Mouse (Mus musculus) pancreas, adult 10 weeks (tissue): ENCODE data around the gene Cdc42ep1. TPM values are rescaled to one million over a fixed set of nuclear protein-coding genes. Genes with fewer than 3 reads are reported as not detected.

Experiments used
- polyA plus RNA-seq: library from polyadenylated mRNA; stranded (reverse); fragments of 350-450 nt; fragmentation: Illumina TruSeq; extraction: RNeasy Lipid Tissue Mini Kit (QIAGEN cat#74804); gene quantifications from one replicate; pipeline ENCODE4 v1.2.3, GENCODE M21; 2015; ENCODE audit warnings: low read depth, low replicate concordance; ENCODE audit not compliant: insufficient read depth

Gene Cdc42ep1
- polyA plus RNA-seq, result 26.1 TPM

GRCm38 (mm10) chr15:78842371-78843163 is at the start of gene Cdc42ep1:
Gene Cdc42ep1 (plus strand): TSS chr15:78842624.

GRCm38 (mm10) chr15:78802776-78803391 is 39.5 kb upstream of the Cdc42ep1 start, which contains the start of gene Card10:
Gene Card10 (minus strand): TSS chr15:78803042.

GRCm38 (mm10) chr15:78855303-78855965 is 13.0 kb downstream of the Cdc42ep1 start, which contains the start of gene Lgals2:
Gene Lgals2 (minus strand): TSS chr15:78855529.

GRCm38 (mm10) chr15:78876991-78877809 is 34.8 kb downstream of the Cdc42ep1 start, which contains the start of gene Gga1:
Gene Gga1 (plus strand): TSS chr15:78877190.

GRCm38 (mm10) chr15:78899409-78899739 is 57.0 kb downstream of the Cdc42ep1 start, which contains the start of gene Gm49510:
Gene Gm49510 (plus strand): TSS chr15:78899667.

GRCm38 (mm10) chr15:78899740-78900584 is 57.5 kb downstream of the Cdc42ep1 start, which contains the start of gene Sh3bp1:
Gene Sh3bp1 (plus strand): TSS chr15:78899768.

Other genes starting within 250 kb of the Cdc42ep1 start
- gene Cyth4, start 245.6 kb upstream of the Cdc42ep1 start, polyA plus RNA-seq, result 4.9 TPM
- not detected for gene Elfn2, start 123.9 kb upstream of the Cdc42ep1 start, polyA plus RNA-seq
- 5.7 TPM for gene Mfng, start 69.1 kb upstream of the Cdc42ep1 start, polyA plus RNA-seq
- gene Card10, start 39.6 kb upstream of the Cdc42ep1 start, polyA plus RNA-seq, result 11.2 TPM
- 2.3 TPM for gene Lgals2, start 12.9 kb downstream of the Cdc42ep1 start, polyA plus RNA-seq
- 14.9 TPM for gene Gga1, start 34.6 kb downstream of the Cdc42ep1 start, polyA plus RNA-seq
- not detected for gene Gm49510, start 57.0 kb downstream of the Cdc42ep1 start, polyA plus RNA-seq
- 4.2 TPM for gene Sh3bp1, start 57.1 kb downstream of the Cdc42ep1 start, polyA plus RNA-seq
- gene Pdxp, start 71.3 kb downstream of the Cdc42ep1 start, polyA plus RNA-seq, result 0.81 TPM
- gene Lgals1, start 84.1 kb downstream of the Cdc42ep1 start, polyA plus RNA-seq, result 163 TPM
- 14.1 TPM for gene Nol12, start 92.3 kb downstream of the Cdc42ep1 start, polyA plus RNA-seq
- gene Triobp, start 105.1 kb downstream of the Cdc42ep1 start, polyA plus RNA-seq, result 12.3 TPM
- 47.5 TPM for gene H1f0, start 185.8 kb downstream of the Cdc42ep1 start, polyA plus RNA-seq
- gene Galr3, start 199.3 kb downstream of the Cdc42ep1 start, polyA plus RNA-seq, result 1.4 TPM
- 9.9 TPM for gene Ankrd54, start 220.3 kb downstream of the Cdc42ep1 start, polyA plus RNA-seq
- gene Eif3l, start 232.6 kb downstream of the Cdc42ep1 start, polyA plus RNA-seq, result 26.9 TPM